Mouse (Mus musculus) stomach, embryonic 16.5 days (tissue): ENCODE measurements at regions not wholly inside any gene's neighbourhood (a gene's known extent, or its start where the extent isn't known, plus 50 kb on each side); places are given as distances from the start of the nearest gene placed in this dataset.

Experiments
- ATAC-seq: fragments of 200-750 bp; cut with Nextera tagmentation; 2 replicates; pipeline ENCODE4 v1.8.0; 2017; ENCODE audit warnings: moderate number of reproducible peaks, moderate TSS enrichment; ENCODE audit not compliant: insufficient read depth, low FRiP score
- H3K27ac ChIP-seq: fragments of 300-500 bp; sonication (generic); 2 replicates; pipeline ENCODE4 v1.5.1; 2014; ENCODE audit warnings: low read length
- H3K27me3 ChIP-seq: fragments of 300-500 bp; sonication (generic); 2 replicates; pipeline ENCODE4 v1.6.1; 2014; ENCODE audit warnings: low read length, control low read depth, mixed read lengths; ENCODE audit not compliant: control insufficient read depth, insufficient read depth
- H3K36me3 ChIP-seq: fragments of 300-500 bp; sonication (generic); 2 replicates; pipeline ENCODE4 v1.6.1; 2014; ENCODE audit warnings: low read length; ENCODE audit not compliant: control insufficient read depth, insufficient read depth
- H3K4me1 ChIP-seq: fragments of 300-500 bp; sonication (generic); 2 replicates; pipeline ENCODE4 v1.6.1; 2014; ENCODE audit warnings: low read length, control low read depth, mixed read lengths; ENCODE audit not compliant: control insufficient read depth, insufficient read depth
- H3K4me2 ChIP-seq: fragments of 300-500 bp; sonication (generic); 2 replicates; pipeline ENCODE4 v1.6.1; 2014; ENCODE audit warnings: low read depth, low read length, mixed read lengths
- H3K4me3 ChIP-seq: fragments of 300-500 bp; sonication (generic); replicated peaks from 2 replicates; pipeline ENCODE4 v1.5.1; 2014; ENCODE audit warnings: mild to moderate bottlenecking, low read length
- H3K9ac ChIP-seq: fragments of 300-500 bp; sonication (generic); 2 replicates; pipeline ENCODE4 v1.6.1; 2014; ENCODE audit warnings: low read length
- H3K9me3 ChIP-seq: fragments of 300-500 bp; sonication (generic); replicated peaks from 2 replicates; pipeline ENCODE4 v1.6.1; 2016; ENCODE audit warnings: low read length, control low read depth; ENCODE audit not compliant: control insufficient read depth
- WGBS: fragments of 180-500 bp; shearing (Covaris S2); extraction: QIAGEN DNeasy Blood & Tissue Kit; methylation state at CpG from one replicate; pipeline ENCODE4 v1.1.7; 2014; 5-methylcytosine and 5-hydroxymethylcytosine counted together

DNA sequence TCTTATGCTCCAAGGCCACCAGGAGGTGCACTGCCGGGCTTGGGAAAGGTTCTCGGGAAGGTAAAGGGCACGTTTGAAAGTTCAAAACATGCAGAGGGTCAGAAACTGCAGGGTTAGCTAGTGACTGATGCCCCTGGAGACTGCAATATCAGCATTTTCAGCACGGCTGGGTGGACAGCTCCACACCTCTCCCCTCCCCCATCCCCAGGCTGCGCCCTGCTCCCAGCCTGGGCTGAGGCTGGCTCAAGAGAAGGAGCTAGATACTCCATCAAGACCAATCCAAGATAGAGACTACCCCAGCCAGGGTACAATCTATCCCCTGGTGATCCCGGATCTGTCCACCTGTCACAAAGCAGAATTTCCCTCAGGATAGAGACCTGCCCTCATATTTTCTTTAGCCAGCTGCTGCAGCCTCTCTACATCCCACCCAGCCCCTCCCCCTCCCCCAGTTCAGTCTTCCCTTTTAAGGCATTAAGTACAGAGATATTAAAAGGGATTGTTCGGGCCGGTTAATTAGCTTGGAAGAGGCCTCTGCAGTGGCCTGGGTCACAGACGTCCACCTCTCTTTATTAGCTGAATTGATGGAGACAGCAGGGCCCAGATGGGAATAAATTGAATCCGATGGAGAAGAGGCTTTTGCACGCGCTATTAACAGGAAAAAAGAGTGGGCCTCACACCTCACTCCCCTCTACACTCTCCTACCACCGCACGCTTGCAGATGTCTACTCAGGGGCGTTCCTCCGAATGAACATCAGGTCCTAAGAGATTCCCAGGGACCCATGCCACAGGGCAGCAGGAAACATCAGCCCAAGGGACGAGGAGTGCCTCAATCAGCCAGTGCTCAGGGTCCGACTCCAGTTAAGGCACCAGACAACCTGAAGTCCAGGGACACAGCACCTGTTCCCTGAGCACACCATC is 119.8 kb downstream of the Plxna1 start:
- no peaks in the 10 kb centered on the region for H3K9me3 ChIP-seq
- H3K27ac ChIP-seq, result no peak overlapping the region
- no peak overlapping the region for H3K4me3 ChIP-seq
- H3K27me3 ChIP-seq, result no peaks in the 10 kb centered on the region
- no peaks in the 10 kb centered on the region for H3K36me3 ChIP-seq
- ATAC-seq, result no peak
- H3K9ac ChIP-seq, result no peak overlapping the region
- no peaks in the 10 kb centered on the region for H3K4me1 ChIP-seq
- 29% methylated on average over 18 of the region's 18 CpGs for WGBS
- no peak overlapping the region for H3K4me2 ChIP-seq

DNA sequence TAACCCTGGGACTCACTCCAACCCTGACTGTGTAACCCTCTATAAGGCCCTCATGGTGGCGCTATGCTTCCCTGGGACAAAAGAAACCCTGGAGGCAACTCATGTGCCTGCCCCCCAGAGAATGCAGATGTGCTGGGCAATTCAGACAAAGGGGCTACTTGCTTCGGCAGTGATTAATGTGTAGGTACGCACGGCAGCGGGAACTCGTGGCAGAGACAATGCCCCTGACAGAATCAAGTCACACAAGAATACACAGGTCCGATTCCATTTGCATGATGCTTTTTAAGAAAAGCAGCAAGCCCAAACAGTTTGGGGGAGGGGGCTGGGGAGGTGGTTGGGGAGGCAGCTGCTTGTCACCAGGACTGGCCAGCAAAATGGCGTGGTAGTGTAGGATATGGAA is 116.9 kb downstream of the Plxna1 start:
- H3K27ac ChIP-seq, result no peak overlapping the region
- ATAC-seq, result no peak
- WGBS, result 50% methylated on average over 8 of the region's 8 CpGs

DNA sequence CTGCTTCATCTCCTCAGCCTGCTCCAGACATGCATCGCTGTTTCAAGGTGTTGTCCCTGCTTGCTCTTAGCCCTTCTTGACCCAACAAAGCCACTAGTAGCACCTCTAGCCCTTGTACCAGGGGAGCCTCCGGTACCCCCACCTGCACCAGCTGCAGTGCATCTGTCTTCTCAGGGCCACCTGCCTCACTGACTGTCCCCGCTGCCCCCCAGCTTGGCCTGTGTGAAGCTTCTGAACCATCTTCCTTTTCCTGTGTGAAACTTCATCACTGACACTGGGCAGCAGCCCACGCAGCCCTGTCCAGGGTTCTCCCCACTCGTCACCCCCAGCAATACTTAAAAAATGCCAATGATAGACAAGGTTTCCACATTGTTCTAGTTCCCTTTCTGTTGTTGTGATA is 116.2 kb downstream of the Plxna1 start:
- H3K4me3 ChIP-seq, result no peak overlapping the region
- H3K9me3 ChIP-seq, result no peaks in the 10 kb centered on the region
- no peaks in the 10 kb centered on the region for H3K36me3 ChIP-seq
- 81% methylated on average over 5 of the region's 5 CpGs for WGBS
- no peak overlapping the region for H3K27ac ChIP-seq
- H3K4me1 ChIP-seq, result no peaks in the 10 kb centered on the region
- H3K4me2 ChIP-seq, result no peak overlapping the region
- no peak overlapping the region for H3K9ac ChIP-seq
- no peak for ATAC-seq
- H3K27me3 ChIP-seq, result no peaks in the 10 kb centered on the region

More for the DNA sequence above, 116.9 kb downstream of the Plxna1 start:
- Histone ChIP-seq H3K4me3 (no peak overlapping the region), H3K9me3 (no peaks in the 10 kb centered on the region), H3K27me3 (no peaks in the 10 kb centered on the region), H3K4me2 (no peak overlapping the region), H3K4me1 (no peaks in the 10 kb centered on the region), H3K36me3 (no peaks in the 10 kb centered on the region), H3K9ac (no peak overlapping the region)

DNA sequence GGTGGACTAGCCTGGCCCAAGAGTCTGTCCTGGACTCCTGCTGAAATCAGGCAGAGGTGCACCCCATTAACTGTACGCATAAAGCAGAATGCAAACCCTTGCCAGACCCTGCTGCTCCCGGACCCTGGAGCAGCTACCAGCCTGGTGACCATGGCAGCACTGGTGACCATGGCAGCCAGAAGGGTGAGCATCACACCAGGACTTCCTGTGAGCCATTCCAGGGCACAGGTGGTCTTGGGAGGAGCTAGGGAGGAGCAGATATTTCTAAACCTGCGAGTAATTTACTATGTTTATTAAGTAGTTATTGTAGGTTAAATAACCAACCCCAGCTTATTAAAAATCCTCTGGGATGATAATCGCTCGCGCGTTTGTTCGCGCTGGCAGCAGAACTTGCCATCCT is 113.8 kb downstream of the Plxna1 start:
- no peak for ATAC-seq
- no peak overlapping the region for H3K9ac ChIP-seq
- no peak overlapping the region for H3K4me3 ChIP-seq
- H3K9me3 ChIP-seq, result no peaks in the 10 kb centered on the region
- H3K27me3 ChIP-seq, result no peaks in the 10 kb centered on the region
- WGBS, result 85% methylated on average over 9 of the region's 9 CpGs
- no peaks in the 10 kb centered on the region for H3K36me3 ChIP-seq
- no peak overlapping the region for H3K27ac ChIP-seq
- no peak overlapping the region for H3K4me2 ChIP-seq
- no peaks in the 10 kb centered on the region for H3K4me1 ChIP-seq

DNA sequence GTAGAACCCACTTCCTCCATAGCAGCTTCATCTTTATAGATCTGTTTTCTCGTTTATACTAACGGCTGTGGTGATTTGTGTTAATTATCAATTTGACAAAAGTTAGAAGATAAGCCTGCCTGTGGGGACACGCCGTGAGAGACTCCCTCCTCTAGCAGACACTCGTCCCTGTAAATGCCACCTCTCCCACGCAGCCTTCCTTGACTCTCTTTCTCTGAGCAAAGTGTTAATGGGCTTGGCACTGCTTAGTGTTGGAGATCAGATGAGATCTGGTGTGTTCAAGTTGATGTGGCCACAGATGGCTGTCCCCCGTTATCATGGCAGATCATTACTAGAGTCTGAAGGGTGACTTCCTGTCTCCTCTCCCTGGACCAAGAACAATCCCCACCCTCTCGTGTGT is 113.1 kb downstream of the Plxna1 start:
- no peak overlapping the region for H3K9ac ChIP-seq
- H3K4me3 ChIP-seq, result no peak overlapping the region
- no peaks in the 10 kb centered on the region for H3K36me3 ChIP-seq
- 72% methylated on average over 8 of the region's 8 CpGs for WGBS
- no peak for ATAC-seq
- H3K9me3 ChIP-seq, result no peaks in the 10 kb centered on the region
- H3K4me1 ChIP-seq, result no peaks in the 10 kb centered on the region
- no peak overlapping the region for H3K27ac ChIP-seq
- no peaks in the 10 kb centered on the region for H3K27me3 ChIP-seq
- H3K4me2 ChIP-seq, result no peak overlapping the region

DNA sequence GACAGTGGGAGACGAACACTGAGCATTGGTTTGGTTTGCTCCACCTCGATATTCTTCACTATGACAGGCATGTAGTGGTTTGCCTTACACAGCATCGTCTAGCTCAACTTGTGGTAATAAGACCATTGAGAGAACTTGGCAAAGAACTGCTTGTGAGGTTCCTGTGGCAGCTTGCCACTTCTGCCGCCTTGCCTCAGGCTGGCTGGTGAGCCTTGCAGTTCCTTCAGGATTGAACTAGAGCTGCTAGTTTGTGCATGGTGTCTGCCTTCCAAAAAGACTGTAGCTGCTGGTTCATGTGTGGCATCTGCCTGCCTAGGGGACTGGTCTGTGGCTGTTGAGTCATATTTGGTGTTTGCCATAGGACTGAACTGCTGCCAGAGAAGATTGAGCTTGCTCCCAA is 110.8 kb downstream of the Plxna1 start:
- WGBS, result 81% methylated on average over 4 of the region's 4 CpGs
- Histone ChIP-seq H3K9me3 (no peaks in the 10 kb centered on the region), H3K4me1 (no peaks in the 10 kb centered on the region), H3K36me3 (no peaks in the 10 kb centered on the region), H3K9ac (no peak overlapping the region), H3K4me3 (no peak overlapping the region), H3K27me3 (no peaks in the 10 kb centered on the region), H3K4me2 (no peak overlapping the region), H3K27ac (no peak overlapping the region)
- ATAC-seq, result no peak

DNA sequence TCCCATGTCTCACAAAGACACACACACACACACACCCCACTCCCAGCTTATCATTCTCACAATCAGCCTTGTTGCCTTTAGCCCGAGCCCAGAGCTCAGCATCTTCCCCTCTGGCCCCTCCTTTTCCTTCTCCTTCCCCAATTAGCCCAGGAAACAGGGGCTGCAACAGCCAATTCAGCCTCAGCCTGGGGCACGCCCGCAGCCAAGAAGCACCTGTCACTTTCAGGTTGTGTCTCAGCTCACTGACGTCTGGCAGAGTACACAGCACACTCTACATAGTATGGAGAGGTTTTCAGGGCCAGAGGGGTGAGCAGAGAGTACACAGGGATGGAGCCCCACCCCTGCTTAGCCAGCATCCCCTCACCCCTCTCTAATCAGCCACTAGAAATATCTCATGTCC is 106.4 kb downstream of the Plxna1 start:
- Histone ChIP-seq H3K36me3 (no peaks in the 10 kb centered on the region), H3K4me3 (no peak overlapping the region), H3K27me3 (no peaks in the 10 kb centered on the region), H3K27ac (no peak overlapping the region), H3K4me1 (no peaks in the 10 kb centered on the region), H3K9ac (no peak overlapping the region), H3K9me3 (no peaks in the 10 kb centered on the region), H3K4me2 (no peak overlapping the region)
- WGBS, result 33% methylated on average over 4 of the region's 4 CpGs
- ATAC-seq, result no peak

DNA sequence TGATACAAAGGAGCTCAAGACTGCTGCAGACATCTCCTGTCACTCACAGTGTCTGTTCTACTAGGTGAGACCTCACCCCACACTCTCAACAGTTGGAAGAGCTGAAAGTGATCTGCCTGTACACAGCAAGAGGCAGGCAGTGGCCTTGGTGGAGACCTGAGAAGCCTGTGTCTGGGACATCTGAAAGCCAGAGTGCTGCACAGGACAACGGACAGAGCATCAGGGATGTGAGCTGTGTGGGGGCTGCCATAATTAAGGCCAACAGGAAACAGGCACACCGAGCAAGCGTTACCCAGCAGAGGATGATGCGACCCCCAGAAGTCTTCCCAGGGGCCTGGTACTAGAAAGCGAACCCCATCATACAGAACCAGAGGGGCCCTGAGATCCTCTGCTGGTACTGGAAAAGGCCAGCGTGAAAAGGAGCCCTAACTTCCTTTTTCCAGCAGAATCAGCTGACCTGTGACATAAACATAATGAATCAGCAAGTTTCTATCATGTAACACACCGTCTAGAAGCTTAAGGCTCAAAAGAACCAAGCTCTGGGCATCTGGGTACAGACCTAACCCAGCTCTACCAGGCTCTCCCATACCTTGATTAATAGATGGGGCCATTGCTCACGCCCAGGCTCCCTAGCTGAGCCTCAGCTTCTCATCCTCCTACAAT is 105.7 kb downstream of the Plxna1 start:
- 63% methylated on average over 8 of the region's 8 CpGs for WGBS
- no peak overlapping the region for H3K9ac ChIP-seq
- no peaks in the 10 kb centered on the region for H3K9me3 ChIP-seq

DNA sequence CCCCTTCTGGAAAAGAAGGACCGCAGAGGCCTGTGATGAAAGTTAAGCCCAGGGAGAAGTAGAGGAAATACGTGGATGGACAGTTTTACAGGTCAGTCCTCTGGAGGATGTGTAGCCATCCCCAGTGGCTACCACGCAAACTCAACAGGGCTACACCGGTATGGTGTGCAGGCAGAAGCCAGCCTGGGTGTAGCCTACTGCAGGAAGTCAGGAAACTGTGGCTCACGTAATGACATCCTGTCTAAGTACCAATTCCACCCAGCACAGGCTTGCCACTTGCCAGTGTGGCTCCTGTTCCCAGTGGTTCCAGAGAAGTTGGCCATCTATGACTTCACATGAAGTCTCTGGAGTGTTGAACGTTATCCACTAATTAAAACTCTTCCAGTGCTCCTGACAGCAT is 105.0 kb downstream of the Plxna1 start:
- no peak for ATAC-seq
- no peaks in the 10 kb centered on the region for H3K4me1 ChIP-seq
- no peaks in the 10 kb centered on the region for H3K9me3 ChIP-seq
- no peaks in the 10 kb centered on the region for H3K36me3 ChIP-seq
- no peak overlapping the region for H3K4me2 ChIP-seq
- H3K4me3 ChIP-seq, result no peak overlapping the region
- no peak overlapping the region for H3K9ac ChIP-seq
- no peaks in the 10 kb centered on the region for H3K27me3 ChIP-seq
- no peak overlapping the region for H3K27ac ChIP-seq
- WGBS, result 79% methylated on average over 6 of the region's 6 CpGs

More for the DNA sequence above, 105.7 kb downstream of the Plxna1 start:
- Histone ChIP-seq H3K4me3 (no peak overlapping the region), H3K36me3 (no peaks in the 10 kb centered on the region), H3K27ac (no peak overlapping the region), H3K4me1 (no peaks in the 10 kb centered on the region), H3K27me3 (no peaks in the 10 kb centered on the region), H3K4me2 (no peak overlapping the region)
- no peak for ATAC-seq
